Mouse (Mus musculus): ENCODE measurements at regions not wholly inside any gene's neighbourhood (a gene's known extent, or its start where the extent isn't known, plus 50 kb on each side); places are given as distances from the start of the nearest gene placed in this dataset.

GRCm38 (mm10) chr1:19881193-19881592, 672.5 kb downstream of the Tfap2b start:
- H3K4me1 ChIP-seq, result no peaks in the 10 kb centered on the region
- WGBS, result 76% methylated on average over 8 of the region's 8 CpGs
- no peak overlapping the region for H3K4me3 ChIP-seq
- no peaks in the 10 kb centered on the region; the same call in 1 of the 2 replicates for H3K27me3 ChIP-seq (ENCODE audit: low read depth, poor library complexity, severe bottlenecking)
- DNase-seq (ENCODE audit: low spot score), result no peak
- no peak overlapping the region for H3K27ac ChIP-seq (replicated peaks)
- no peaks in the 10 kb centered on the region for H3K36me3 ChIP-seq
- H3K9me3 ChIP-seq (replicated peaks), result no peaks in the 10 kb centered on the region

GRCm38 (mm10) chr1:19899426-19899825, 690.7 kb downstream of the Tfap2b start:
- peak overlapping the region; percentile 17; the same call in 1 of the 2 replicates for H3K4me3 ChIP-seq
- peaks cover 87% of the 10 kb centered on the region for H3K27me3 ChIP-seq (ENCODE audit: low read depth, poor library complexity, severe bottlenecking)
- H3K9me3 ChIP-seq (replicated peaks), result no peaks in the 10 kb centered on the region
- peaks cover 37% of the 10 kb centered on the region for H3K4me1 ChIP-seq
- peak; percentile 16 for DNase-seq (ENCODE audit: low spot score)
- WGBS, result 38% methylated on average over 5 of the region's 5 CpGs
- H3K36me3 ChIP-seq, result no peaks in the 10 kb centered on the region
- no peak overlapping the region for H3K27ac ChIP-seq (replicated peaks)

- H3K27ac ChIP-seq (replicated peaks), result peak overlapping the region; percentile 42; the same call in 1 of the 2 replicates
- 13% methylated on average over 12 of the region's 12 CpGs for WGBS
- H3K4me1 ChIP-seq, result peaks cover 37% of the 10 kb centered on the region
- H3K27me3 ChIP-seq (ENCODE audit: low read depth, poor library complexity, severe bottlenecking), result peaks cover 87% of the 10 kb centered on the region
- H3K36me3 ChIP-seq, result no peaks in the 10 kb centered on the region
- H3K9me3 ChIP-seq (replicated peaks), result no peaks in the 10 kb centered on the region
- H3K4me3 ChIP-seq, result peak overlapping the region; percentile 17; the same call in 1 of the 2 replicates
- DNase-seq (ENCODE audit: low spot score), result peak; percentile 70
Measured at GRCm38 (mm10) chr1:19899889-19900310, 691.2 kb downstream of the Tfap2b start.

GRCm38 (mm10) chr1:19900983-19901531, 692.3 kb downstream of the Tfap2b start:
- Histone ChIP-seq H3K4me3 (no peak overlapping the region), H3K36me3 (no peaks in the 10 kb centered on the region), H3K27ac (replicated peaks) (no peak overlapping the region), H3K27me3 (ENCODE audit: low read depth, poor library complexity, severe bottlenecking) (peaks cover 87% of the 10 kb centered on the region), H3K4me1 (peaks cover 37% of the 10 kb centered on the region), H3K9me3 (replicated peaks) (no peaks in the 10 kb centered on the region)
- 19% methylated on average over 2 of the region's 2 CpGs for WGBS
- peak; percentile 49 for DNase-seq (ENCODE audit: low spot score)

GRCm38 (mm10) chr1:19912194-19912846, 703.6 kb downstream of the Tfap2b start:
- no peak overlapping the region for H3K27ac ChIP-seq (replicated peaks)
- peaks cover 22% of the 10 kb centered on the region for H3K4me1 ChIP-seq
- H3K36me3 ChIP-seq, result no peaks in the 10 kb centered on the region
- H3K9me3 ChIP-seq (replicated peaks), result no peaks in the 10 kb centered on the region
- H3K4me3 ChIP-seq, result no peak overlapping the region
- 26% methylated on average over 2 of the region's 2 CpGs for WGBS
- peak; percentile 17 for DNase-seq (ENCODE audit: low spot score)
- peaks cover 88% of the 10 kb centered on the region for H3K27me3 ChIP-seq (ENCODE audit: low read depth, poor library complexity, severe bottlenecking)

GRCm38 (mm10) chr1:19918762-19919161, 699.1 kb downstream of the Pkhd1 start:
- Histone ChIP-seq H3K9me3 (replicated peaks) (no peaks in the 10 kb centered on the region), H3K36me3 (no peaks in the 10 kb centered on the region), H3K4me3 (no peak overlapping the region), H3K27me3 (ENCODE audit: low read depth, poor library complexity, severe bottlenecking) (peaks cover 86% of the 10 kb centered on the region), H3K4me1 (no peaks in the 10 kb centered on the region), H3K27ac (replicated peaks) (no peak overlapping the region)
- no peak for DNase-seq (ENCODE audit: low spot score)
- WGBS, result 94% methylated on average over 4 of the region's 4 CpGs

- 86% methylated on average over 1 of the region's 1 CpGs for WGBS
- Histone ChIP-seq H3K36me3 (no peaks in the 10 kb centered on the region), H3K4me1 (peaks cover 17% of the 10 kb centered on the region), H3K9me3 (replicated peaks) (no peaks in the 10 kb centered on the region), H3K27me3 (ENCODE audit: low read depth, poor library complexity, severe bottlenecking) (peaks cover 99% of the 10 kb centered on the region), H3K4me3 (no peak overlapping the region), H3K27ac (replicated peaks) (no peak overlapping the region)
- DNase-seq (ENCODE audit: low spot score), result no peak
Measured at GRCm38 (mm10) chr1:19927192-19927591, 690.7 kb downstream of the Pkhd1 start.

- Histone ChIP-seq H3K9me3 (replicated peaks) (no peaks in the 10 kb centered on the region), H3K27ac (replicated peaks) (no peak overlapping the region), H3K4me3 (no peak overlapping the region), H3K36me3 (no peaks in the 10 kb centered on the region), H3K4me1 (peaks cover 17% of the 10 kb centered on the region), H3K27me3 (ENCODE audit: low read depth, poor library complexity, severe bottlenecking) (peaks cover 99% of the 10 kb centered on the region)
- 11% methylated on average over 5 of the region's 5 CpGs for WGBS
- DNase-seq (ENCODE audit: low spot score), result peak; percentile 44
Measured at GRCm38 (mm10) chr1:19927736-19928327, 690.0 kb downstream of the Pkhd1 start.

GRCm38 (mm10) chr1:19951050-19951679, 666.7 kb downstream of the Pkhd1 start:
- whole genome bisulfite sequencing, result 19% methylated on average over 7 of the region's 7 CpGs
- H3K4me3 ChIP-seq, result peak overlapping the region; percentile 27
- DNase-seq (ENCODE audit: low spot score), result no peak
- peaks cover 32% of the 10 kb centered on the region for H3K27me3 ChIP-seq (ENCODE audit: low read depth, poor library complexity, severe bottlenecking)
- H3K9me3 ChIP-seq (replicated peaks), result no peaks in the 10 kb centered on the region
- peaks cover 27% of the 10 kb centered on the region for H3K4me1 ChIP-seq
- no peak overlapping the region for H3K27ac ChIP-seq (replicated peaks)
- no peaks in the 10 kb centered on the region for H3K36me3 ChIP-seq

GRCm38 (mm10) chr1:19951680-19952248, 666.1 kb downstream of the Pkhd1 start:
- H3K27me3 ChIP-seq (ENCODE audit: low read depth, poor library complexity, severe bottlenecking), result peaks cover 33% of the 10 kb centered on the region
- H3K27ac ChIP-seq (replicated peaks), result no peak overlapping the region
- 23% methylated on average over 8 of the region's 8 CpGs for WGBS
- H3K9me3 ChIP-seq (replicated peaks), result no peaks in the 10 kb centered on the region
- peak; percentile 46 for DNase-seq (ENCODE audit: low spot score)
- H3K36me3 ChIP-seq, result no peaks in the 10 kb centered on the region
- peak overlapping the region; percentile 27 for H3K4me3 ChIP-seq
- H3K4me1 ChIP-seq, result peaks cover 27% of the 10 kb centered on the region

- no peak for DNase-seq (ENCODE audit: low spot score)
- WGBS, result 61% methylated on average over 4 of the region's 4 CpGs
- H3K9me3 ChIP-seq (replicated peaks), result no peaks in the 10 kb centered on the region
- peaks cover 75% of the 10 kb centered on the region for H3K27me3 ChIP-seq (ENCODE audit: low read depth, poor library complexity, severe bottlenecking)
- H3K36me3 ChIP-seq, result no peaks in the 10 kb centered on the region
- H3K27ac ChIP-seq (replicated peaks), result no peak overlapping the region
- H3K4me3 ChIP-seq, result no peak overlapping the region
- H3K4me1 ChIP-seq, result peaks cover 13% of the 10 kb centered on the region; the same call in 1 of the 2 replicates
Measured at GRCm38 (mm10) chr1:19973364-19973763, 644.5 kb downstream of the Pkhd1 start.

GRCm38 (mm10) chr1:19973981-19974380, 643.9 kb downstream of the Pkhd1 start:
- Histone ChIP-seq H3K27me3 (ENCODE audit: low read depth, poor library complexity, severe bottlenecking) (peaks cover 81% of the 10 kb centered on the region), H3K27ac (replicated peaks) (no peak overlapping the region), H3K4me3 (no peak overlapping the region), H3K4me1 (peaks cover 8% of the 10 kb centered on the region; the same call in 1 of the 2 replicates), H3K36me3 (no peaks in the 10 kb centered on the region), H3K9me3 (replicated peaks) (no peaks in the 10 kb centered on the region)
- 83% methylated on average over 2 of the region's 2 CpGs for WGBS
- no peak for DNase-seq (ENCODE audit: low spot score)

Measured in midbrain, embryonic 10.5 days (tissue).